Mouse (Mus musculus): ENCODE measurements at regions not wholly inside any gene's neighbourhood (a gene's known extent, or its start where the extent isn't known, plus 50 kb on each side); places are given as distances from the start of the nearest gene placed in this dataset.

DNA sequence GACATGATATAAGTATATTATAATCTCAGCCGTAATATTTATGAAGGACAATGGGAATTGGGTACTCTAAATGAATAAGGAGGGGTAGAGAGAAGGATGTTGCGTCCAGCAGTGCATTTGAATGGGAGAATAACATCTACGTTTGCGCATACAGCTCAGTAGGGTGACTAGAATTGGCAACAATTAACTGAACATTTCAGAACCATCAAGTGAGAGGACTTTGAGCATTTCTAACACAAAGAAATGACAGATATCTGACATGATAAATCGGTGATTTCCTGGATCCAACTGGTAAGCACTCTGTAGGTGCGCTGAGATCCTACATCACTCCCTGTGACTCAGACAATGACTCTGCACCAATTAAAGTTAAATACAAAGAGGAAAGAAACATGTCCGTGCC lies 431.3 kb downstream of the Ipmk start:
- no peak for ATAC-seq (ENCODE audit: borderline replicate concordance, extremely low read depth, low FRiP score, low TSS enrichment)
- Histone ChIP-seq H3K9ac (no peak overlapping the region), H3K4me3 (no peak overlapping the region), H3K4me2 (no peak overlapping the region), H3K4me1 (no peaks in the 10 kb centered on the region), H3K36me3 (no peaks in the 10 kb centered on the region), H3K27ac (no peak overlapping the region), H3K27me3 (no peaks in the 10 kb centered on the region), H3K9me3 (no peaks in the 10 kb centered on the region)
- 86% methylated on average over 7 of the region's 7 CpGs for WGBS

DNA sequence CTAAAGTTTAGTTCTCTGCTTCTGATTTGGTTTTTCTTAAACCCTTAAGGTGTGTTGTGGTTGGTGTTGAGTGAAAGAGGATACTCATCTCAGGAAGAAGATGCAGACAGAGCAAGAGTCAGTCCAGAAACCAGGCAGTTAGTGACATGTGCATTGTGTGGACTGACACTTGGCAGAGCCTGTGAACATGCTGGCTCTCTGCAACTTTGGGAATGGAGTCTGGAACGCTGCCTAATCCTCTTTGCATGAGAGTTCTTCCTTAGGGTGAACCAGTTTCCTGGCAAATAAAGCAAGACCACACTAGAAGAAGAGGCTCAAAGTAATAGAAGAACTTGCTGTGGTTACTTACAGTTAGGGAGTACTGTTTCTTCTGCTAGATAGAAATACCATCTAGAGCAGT lies 441.7 kb downstream of the Ipmk start:
- no peak overlapping the region for H3K9ac ChIP-seq
- no peaks in the 10 kb centered on the region for H3K9me3 ChIP-seq
- no peak overlapping the region for H3K4me3 ChIP-seq
- H3K27me3 ChIP-seq = no peaks in the 10 kb centered on the region
- ATAC-seq (ENCODE audit: borderline replicate concordance, extremely low read depth, low FRiP score, low TSS enrichment) = no peak; the same call in 1 of the 2 replicates
- H3K4me1 ChIP-seq = no peaks in the 10 kb centered on the region
- H3K4me2 ChIP-seq = no peak overlapping the region
- H3K27ac ChIP-seq = no peak overlapping the region
- 53% methylated on average over 1 of the region's 1 CpGs for WGBS
- no peaks in the 10 kb centered on the region for H3K36me3 ChIP-seq

DNA sequence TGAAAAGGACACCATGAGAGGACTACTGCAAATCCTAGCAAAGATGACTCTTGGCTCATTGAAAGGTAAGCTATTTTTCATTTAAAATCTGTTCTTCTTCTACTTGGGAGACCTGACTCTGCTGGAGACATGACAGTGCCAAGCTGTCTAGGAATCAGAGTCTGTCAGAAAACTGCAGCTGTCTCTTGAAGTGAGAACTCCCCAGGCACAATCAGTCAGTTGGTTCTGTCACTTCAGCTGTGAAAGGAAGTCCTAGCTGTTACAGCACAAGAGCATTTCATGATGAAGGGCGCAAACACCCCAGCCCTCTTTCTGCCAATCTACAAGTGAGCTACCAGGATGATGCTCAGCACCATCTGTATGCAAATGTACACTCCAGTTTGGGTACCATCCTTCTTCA lies 442.4 kb downstream of the Ipmk start:
- Histone ChIP-seq H3K9me3 (no peaks in the 10 kb centered on the region), H3K4me3 (no peak overlapping the region), H3K9ac (no peak overlapping the region), H3K36me3 (no peaks in the 10 kb centered on the region), H3K27ac (no peak overlapping the region), H3K27me3 (no peaks in the 10 kb centered on the region), H3K4me2 (no peak overlapping the region), H3K4me1 (no peaks in the 10 kb centered on the region)
- WGBS = 83% methylated on average over 1 of the region's 1 CpGs
- ATAC-seq (ENCODE audit: borderline replicate concordance, extremely low read depth, low FRiP score, low TSS enrichment) = no peak

DNA sequence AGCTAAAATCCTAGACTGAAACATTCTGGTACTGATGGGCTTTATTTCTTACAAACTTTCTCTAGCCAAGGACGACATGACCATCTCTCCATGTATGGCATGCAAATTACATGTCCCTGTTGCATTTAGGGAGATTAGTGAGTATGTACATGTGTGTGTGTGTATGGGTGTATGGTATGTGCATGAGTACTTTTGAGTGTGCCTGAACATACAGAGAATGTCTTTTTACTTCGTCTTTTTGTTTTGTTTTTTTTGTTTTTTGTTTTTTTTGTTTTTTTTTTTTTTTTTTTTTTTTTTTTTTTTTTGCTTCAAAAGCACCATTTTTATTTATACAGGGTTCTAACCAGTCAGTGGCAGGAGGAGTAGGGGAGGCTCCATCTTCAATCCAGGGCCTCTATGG lies 451.1 kb downstream of the Ipmk start:
- Histone ChIP-seq H3K4me1 (no peaks in the 10 kb centered on the region), H3K9me3 (no peaks in the 10 kb centered on the region), H3K4me2 (no peak overlapping the region), H3K4me3 (no peak overlapping the region), H3K27me3 (no peaks in the 10 kb centered on the region), H3K36me3 (no peaks in the 10 kb centered on the region), H3K27ac (no peak overlapping the region), H3K9ac (no peak overlapping the region)
- no peak for ATAC-seq (ENCODE audit: borderline replicate concordance, extremely low read depth, low FRiP score, low TSS enrichment)
- 69% methylated on average over 2 of the region's 2 CpGs for WGBS

DNA sequence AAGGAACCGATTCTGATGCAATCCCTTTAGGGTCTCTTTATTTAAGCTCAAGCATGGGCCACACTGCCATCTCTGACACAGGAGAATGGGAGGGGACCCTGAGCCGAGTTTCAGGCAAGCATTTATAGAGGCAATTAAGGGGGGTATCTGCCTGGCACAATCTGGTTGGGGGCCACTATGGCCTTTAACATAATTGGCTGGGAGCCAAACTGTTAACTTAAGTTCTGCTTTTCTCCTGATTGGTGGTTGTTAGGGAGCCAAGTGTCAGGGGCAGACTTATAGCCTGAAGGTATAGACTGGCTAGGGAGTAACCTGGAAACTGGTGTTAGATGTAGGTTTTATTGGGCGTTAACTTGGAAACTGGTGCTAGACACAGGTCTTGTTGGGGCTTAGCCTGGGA lies 454.9 kb downstream of the Ipmk start:
- no peak overlapping the region for H3K27ac ChIP-seq
- H3K4me2 ChIP-seq = no peak overlapping the region
- 67% methylated on average over 3 of the region's 3 CpGs for WGBS
- no peak overlapping the region for H3K9ac ChIP-seq
- no peaks in the 10 kb centered on the region for H3K4me1 ChIP-seq
- H3K4me3 ChIP-seq = no peak overlapping the region
- no peaks in the 10 kb centered on the region for H3K9me3 ChIP-seq
- H3K27me3 ChIP-seq = no peaks in the 10 kb centered on the region
- no peak for ATAC-seq (ENCODE audit: borderline replicate concordance, extremely low read depth, low FRiP score, low TSS enrichment)
- no peaks in the 10 kb centered on the region for H3K36me3 ChIP-seq

DNA sequence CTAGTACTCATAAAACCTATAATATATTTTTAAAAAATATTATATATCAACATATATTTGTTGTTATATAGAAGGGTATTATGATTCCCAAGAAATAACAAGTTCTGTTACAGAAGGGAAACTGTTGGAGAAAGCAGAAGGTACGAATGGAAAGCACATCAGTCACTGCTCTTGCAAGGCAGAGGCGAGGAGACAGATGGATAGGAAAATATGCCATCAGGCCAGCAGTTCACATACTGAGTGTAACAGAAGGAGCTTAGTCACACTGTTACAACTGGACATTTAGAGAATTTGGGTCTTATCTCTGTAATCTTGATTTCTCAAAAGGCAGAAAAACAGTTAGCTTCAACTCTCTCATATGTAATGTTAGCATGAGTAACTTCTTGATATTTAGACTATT lies 485.1 kb downstream of the Ipmk start:
- Histone ChIP-seq H3K4me2 (no peak overlapping the region), H3K36me3 (no peaks in the 10 kb centered on the region), H3K27ac (no peak overlapping the region), H3K27me3 (no peaks in the 10 kb centered on the region), H3K4me1 (no peaks in the 10 kb centered on the region), H3K9me3 (no peaks in the 10 kb centered on the region), H3K4me3 (no peak overlapping the region), H3K9ac (no peak overlapping the region)
- WGBS = 66% methylated on average over 2 of the region's 2 CpGs
- no peak for ATAC-seq (ENCODE audit: borderline replicate concordance, extremely low read depth, low FRiP score, low TSS enrichment)

DNA sequence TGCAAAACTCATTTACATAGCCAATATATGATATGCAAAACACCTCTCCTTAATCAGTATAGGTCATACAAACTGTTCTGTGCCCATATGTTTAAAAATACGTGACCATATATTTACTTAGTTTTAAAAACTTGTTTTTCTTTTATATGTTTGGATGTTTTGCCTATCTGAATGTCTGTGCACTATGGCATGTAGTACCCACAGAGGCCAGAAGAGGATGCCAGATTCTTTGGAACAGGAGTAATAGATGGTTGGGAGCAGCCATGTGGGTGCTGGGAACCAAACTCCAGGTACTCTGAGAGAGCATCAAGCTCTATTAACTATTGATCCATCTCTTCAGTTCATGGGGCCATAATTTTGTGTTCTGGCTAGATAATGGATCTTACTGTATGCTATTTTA lies 487.5 kb downstream of the Ipmk start:
- Histone ChIP-seq H3K9me3 (no peaks in the 10 kb centered on the region), H3K27ac (no peak overlapping the region), H3K36me3 (no peaks in the 10 kb centered on the region), H3K4me1 (no peaks in the 10 kb centered on the region), H3K4me2 (no peak overlapping the region), H3K27me3 (no peaks in the 10 kb centered on the region), H3K9ac (no peak overlapping the region), H3K4me3 (no peak overlapping the region)
- WGBS = 53% methylated on average over 1 of the region's 1 CpGs
- no peak for ATAC-seq (ENCODE audit: borderline replicate concordance, extremely low read depth, low FRiP score, low TSS enrichment)

DNA sequence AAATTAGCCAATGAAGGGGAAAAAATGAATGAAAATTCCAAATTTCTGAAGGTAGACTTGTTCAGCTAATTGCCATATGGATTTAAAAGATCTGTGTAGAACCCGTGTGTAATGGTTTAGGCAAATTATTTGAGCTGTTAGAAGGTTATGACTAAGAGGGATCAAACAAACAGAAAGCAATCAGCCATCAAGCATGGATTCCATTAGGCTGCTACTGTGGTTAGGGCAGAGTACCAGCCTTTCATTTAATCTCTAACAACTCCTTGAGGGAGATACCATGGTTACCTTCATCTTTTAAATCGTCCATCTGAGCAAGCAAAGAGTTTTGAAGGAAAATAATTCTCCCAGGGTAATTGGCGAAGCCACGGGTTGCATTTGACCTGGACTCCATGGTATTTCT lies 509.5 kb downstream of the Ipmk start:
- ATAC-seq (ENCODE audit: borderline replicate concordance, extremely low read depth, low FRiP score, low TSS enrichment) = no peak
- no peak overlapping the region for H3K27ac ChIP-seq
- 73% methylated on average over 4 of the region's 4 CpGs for WGBS

DNA sequence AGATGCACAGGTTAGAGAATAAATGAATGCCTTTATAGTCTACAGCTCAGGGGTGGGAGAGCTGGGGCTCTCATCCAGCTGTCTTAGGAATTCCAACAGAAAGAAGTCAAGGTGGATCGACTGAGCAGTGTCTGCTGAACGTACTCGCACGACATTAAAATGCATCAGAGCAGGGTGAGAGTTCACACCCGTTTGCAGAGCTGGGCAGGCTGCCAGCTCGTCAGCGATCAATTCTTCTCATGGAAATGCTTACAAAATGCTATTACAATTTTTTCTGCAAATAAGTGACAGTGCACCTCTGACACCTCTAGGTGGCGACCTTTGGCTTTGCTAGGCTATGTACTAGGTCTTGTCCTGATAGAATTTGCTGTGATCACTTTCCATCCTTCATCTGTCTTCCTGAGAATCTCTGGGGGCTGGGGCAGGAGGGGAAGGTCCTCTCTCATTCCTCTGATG lies 510.0 kb downstream of the Ipmk start:
- no peak overlapping the region for H3K4me3 ChIP-seq
- H3K9me3 ChIP-seq = no peaks in the 10 kb centered on the region
- H3K9ac ChIP-seq = no peak overlapping the region
- H3K27me3 ChIP-seq = no peaks in the 10 kb centered on the region
- no peaks in the 10 kb centered on the region for H3K36me3 ChIP-seq
- 14% methylated on average over 8 of the region's 8 CpGs for WGBS
- no peak overlapping the region for H3K27ac ChIP-seq
- H3K4me1 ChIP-seq = no peaks in the 10 kb centered on the region
- ATAC-seq (ENCODE audit: borderline replicate concordance, extremely low read depth, low FRiP score, low TSS enrichment) = no peak
- H3K4me2 ChIP-seq = no peak overlapping the region

More for the DNA sequence above, 509.5 kb downstream of the Ipmk start:
- H3K36me3 ChIP-seq = no peaks in the 10 kb centered on the region
- no peak overlapping the region for H3K4me2 ChIP-seq
- no peaks in the 10 kb centered on the region for H3K27me3 ChIP-seq
- no peak overlapping the region for H3K4me3 ChIP-seq
- H3K9me3 ChIP-seq = no peaks in the 10 kb centered on the region
- no peak overlapping the region for H3K9ac ChIP-seq
- no peaks in the 10 kb centered on the region for H3K4me1 ChIP-seq

DNA sequence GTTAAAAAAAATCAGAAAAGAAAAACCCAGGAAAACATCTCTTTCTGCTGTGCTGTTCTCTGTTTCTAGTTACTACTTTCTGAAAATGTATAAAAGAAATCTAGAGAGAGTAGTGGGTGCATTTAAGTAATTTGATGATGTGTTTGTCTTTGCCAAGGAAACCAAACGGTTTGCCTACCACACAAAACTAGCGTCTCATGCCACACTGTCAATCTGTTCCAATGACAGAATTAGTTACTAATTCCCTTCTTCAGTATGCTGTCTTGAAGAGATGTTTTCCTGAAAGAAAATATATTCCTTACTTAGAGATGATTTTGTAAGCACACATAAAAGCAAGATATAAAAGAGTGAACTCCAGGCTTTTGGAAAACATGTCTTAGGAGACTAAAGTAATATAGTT lies 546.2 kb downstream of the Ipmk start:
- ATAC-seq (ENCODE audit: borderline replicate concordance, extremely low read depth, low FRiP score, low TSS enrichment) = no peak
- H3K4me3 ChIP-seq = no peak overlapping the region
- H3K27ac ChIP-seq = no peak overlapping the region
- H3K36me3 ChIP-seq = no peaks in the 10 kb centered on the region
- no peaks in the 10 kb centered on the region for H3K4me1 ChIP-seq
- no peak overlapping the region for H3K4me2 ChIP-seq
- no peaks in the 10 kb centered on the region for H3K9me3 ChIP-seq
- no peak overlapping the region for H3K9ac ChIP-seq
- H3K27me3 ChIP-seq = no peaks in the 10 kb centered on the region
- 53% methylated on average over 2 of the region's 2 CpGs for whole genome bisulfite sequencing

DNA sequence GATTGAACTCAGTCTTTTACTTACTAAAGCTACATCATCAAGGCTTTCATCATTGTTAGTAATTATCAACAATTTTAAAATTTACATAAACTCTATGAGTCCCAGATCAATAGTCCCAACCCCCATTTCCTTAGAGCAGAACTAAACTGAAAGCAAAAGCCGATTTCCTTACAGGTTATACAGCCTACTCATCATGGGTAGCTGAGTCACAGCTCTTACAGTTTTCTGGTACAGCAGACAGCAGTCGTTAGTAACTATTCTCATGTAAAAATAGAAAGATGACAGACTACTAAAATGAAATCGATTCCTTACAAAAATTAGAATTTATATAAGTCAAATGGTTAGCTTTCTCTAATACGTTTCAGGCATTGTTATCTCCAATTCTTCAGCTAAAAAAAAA lies 557.5 kb downstream of the Ipmk start:
- no peaks in the 10 kb centered on the region for H3K9me3 ChIP-seq
- H3K9ac ChIP-seq = no peak overlapping the region
- H3K27me3 ChIP-seq = no peaks in the 10 kb centered on the region
- no peak overlapping the region for H3K4me3 ChIP-seq
- no peak overlapping the region for H3K27ac ChIP-seq
- no peak overlapping the region for H3K4me2 ChIP-seq
- H3K4me1 ChIP-seq = no peaks in the 10 kb centered on the region
- H3K36me3 ChIP-seq = no peaks in the 10 kb centered on the region
- 74% methylated on average over 4 of the region's 4 CpGs for WGBS
- ATAC-seq (ENCODE audit: borderline replicate concordance, extremely low read depth, low FRiP score, low TSS enrichment) = no peak

Data from lung, embryonic 15.5 days (tissue).